Mouse (Mus musculus) cortical plate, adult 2 months (tissue): Measurements from ENCODE around the gene Amer3.

Source experiments
- CTCF ChIP-seq: fragments of 200-500 bp; IDR thresholded peaks from 2 replicates; pipeline ENCODE4 v1.5.1; 2011; ENCODE audit warnings: mild to moderate bottlenecking, control low read depth, low read length; ENCODE audit not compliant: insufficient read depth; ENCODE audit errors: extremely low read depth
- POLR2A ChIP-seq: fragments of 200-500 bp; IDR thresholded peaks from 2 replicates; pipeline ENCODE4 v1.6.1; 2011; ENCODE audit warnings: mild to moderate bottlenecking, low read length, control low read depth; ENCODE audit not compliant: insufficient read depth; ENCODE audit errors: extremely low read depth

- TF ChIP-seq CTCF (no peak), POLR2A (no peak)
These were observed 20.5 kb downstream of the Amer3 start for GRCm38 (mm10) chr1:34600000-34600399.
